Mouse (Mus musculus) urinary bladder, postnatal 10 days (tissue): Measurements from ENCODE around the gene Gsc2.

Experiments used
- DNase-seq: peaks from one replicate; pipeline ENCODE4 v3.0.0; 2022; ENCODE audit warnings: low spot score

The Gsc2 gene

DNA sequence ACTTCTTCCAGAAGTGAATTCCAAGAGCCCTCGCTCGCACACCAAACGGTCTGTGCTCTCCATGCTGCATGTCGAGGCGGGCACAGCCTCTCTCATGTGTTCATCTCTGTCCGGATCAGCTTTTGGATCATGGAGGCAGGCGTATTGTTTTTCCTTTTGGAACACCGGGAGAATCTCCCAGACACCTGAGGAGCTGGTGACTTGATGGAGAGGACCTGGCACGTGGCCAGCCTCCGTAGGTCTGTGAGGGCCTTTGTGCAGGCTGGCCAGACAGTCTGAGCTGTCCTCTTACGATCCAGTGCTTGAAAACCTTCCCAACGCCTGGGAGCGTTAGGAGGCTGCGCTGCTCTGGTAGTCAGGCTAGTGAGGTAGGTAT is 7.3 kb upstream of the Gsc2 start:
- no peak for DNase-seq

DNA sequence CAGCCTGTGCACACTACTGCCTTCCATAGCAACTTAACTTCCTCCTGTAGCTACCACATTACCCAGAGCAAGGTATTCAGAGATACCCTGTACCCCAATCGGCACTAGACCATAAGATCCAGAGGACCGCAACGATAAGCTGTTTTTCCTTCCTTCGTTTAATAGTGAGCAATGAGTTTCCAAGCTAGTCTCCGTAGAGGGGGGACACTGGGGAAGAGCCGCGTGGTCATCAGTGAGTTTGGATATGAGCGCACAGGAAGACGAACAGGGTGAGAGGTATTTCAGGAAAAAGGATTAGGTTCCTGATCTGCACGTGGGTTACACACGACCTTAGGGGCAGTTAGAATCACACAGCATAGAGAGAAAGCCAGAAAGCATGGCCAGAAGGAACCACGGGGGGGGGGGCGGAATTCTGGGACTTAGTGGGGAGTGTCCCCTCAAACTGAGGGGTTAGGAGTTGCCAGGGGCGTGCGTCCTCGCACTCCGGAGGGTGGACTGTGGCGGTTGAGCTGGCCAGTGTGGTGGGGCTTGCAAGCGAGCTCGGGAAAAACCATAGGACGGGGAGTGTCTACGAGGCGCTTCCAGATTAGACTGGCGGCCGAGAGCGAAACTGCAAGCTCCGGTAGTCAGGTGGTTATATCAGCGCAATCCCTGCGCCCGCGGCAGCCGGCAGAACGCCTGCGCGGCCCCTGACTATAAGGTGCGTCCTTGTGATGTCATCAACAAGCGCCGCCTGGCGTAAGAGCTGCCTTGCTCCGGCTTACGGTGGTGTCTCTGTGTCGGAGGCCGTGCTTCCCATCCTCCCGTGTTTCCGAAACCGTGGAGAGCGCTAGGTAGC is 6.7 kb upstream of the Gsc2 start:
- DNase-seq = peak; percentile 84

DNA sequence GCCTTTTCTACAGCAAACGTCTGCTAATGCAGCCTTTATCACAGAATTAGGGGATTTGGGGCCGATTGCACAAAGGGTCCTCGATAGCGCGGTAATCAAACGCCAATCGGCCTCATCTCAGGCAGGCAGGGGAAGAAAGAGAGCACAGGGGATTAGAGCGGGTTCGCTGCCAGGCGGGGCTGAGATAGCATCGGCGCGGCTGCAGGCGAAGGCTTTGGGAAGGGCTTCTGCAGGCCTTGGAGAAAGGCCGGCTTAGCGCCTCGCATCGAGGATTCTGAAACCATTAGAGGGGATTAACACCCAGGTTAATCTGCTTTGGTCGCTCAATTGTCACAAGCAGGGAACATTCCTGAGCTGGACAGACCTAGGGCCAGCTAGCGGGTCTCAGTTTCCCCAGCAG is 5.7 kb upstream of the Gsc2 start:
- no peak for DNase-seq

DNA sequence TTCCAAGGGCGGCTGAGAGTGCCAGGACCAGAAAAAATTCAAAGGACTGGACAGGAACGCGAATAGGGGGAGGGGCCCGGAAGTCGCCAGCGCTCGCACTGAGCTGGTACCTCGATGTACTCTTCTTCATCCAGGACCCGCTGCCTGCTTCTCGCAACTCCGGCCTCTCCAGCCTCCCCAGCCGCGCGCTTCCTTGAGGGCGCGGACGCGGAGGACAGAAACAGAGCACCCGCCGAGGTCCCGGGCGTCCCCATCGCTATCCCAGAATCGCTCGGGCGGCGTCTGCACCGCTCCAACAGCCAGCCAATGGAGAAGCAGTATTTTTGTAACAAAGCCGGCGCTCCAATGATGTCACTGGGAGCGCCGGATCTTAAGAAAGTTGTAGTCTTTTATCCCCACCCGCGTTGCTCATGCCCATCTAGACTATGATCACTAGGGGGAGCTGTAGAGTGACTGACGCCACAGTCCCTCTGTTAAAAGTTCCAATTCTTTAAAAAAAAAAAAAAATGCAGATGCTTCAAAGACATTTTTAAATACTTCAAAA is 3.7 kb downstream of the Gsc2 start, which contains the start of gene Ess2:
Gene Ess2 (minus strand): TSS at position 297 of the 544 bp plus-strand sequence.
- DNase-seq = peak; percentile 57

DNA sequence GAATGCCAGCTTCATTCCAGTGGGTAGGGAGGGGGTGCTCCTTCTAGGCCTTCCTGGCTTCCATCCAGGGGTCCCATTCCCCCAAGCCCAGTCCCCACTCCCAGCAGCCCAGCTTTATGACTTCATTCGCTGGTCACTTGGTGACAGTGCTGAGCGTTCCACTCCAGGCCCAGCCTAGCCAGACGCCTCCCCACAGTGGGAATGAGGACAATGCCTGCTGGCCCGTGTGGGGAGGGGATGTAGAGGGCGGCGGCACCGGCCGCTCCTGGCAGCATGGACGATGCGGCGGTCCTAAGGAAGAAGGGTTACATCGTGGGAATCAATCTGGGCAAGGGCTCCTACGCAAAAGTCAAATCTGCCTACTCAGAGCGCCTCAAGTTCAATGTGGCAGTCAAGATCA is 16.4 kb downstream of the Gsc2 start, which contains the start of the genes Dgcr2 and Tssk2:
Gene Dgcr2 (minus strand): TSS at position 101 of the 400 bp plus-strand sequence.
Gene Tssk2 (plus strand): TSS at position 176 of the 400 bp plus-strand sequence.
- DNase-seq = no peak

DNA sequence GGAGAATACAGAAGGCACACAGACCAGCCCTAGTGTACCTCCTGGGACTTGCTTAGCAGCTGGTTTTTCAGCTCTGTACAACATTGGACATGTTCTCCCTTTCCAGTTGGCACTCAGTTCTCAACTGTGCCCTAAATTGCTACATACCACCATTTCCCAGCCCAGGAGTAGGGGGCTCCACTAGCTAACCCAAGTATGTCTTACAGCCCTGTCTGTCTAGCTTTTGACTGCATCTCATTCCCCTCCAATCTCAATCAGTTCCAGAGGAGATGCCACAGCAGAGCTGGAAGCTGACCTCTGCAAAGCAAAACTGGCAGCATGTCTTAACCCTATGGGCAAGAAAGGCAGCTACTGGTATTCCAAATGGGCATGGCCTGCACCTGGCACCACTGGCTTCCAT is 18.8 kb downstream of the Gsc2 start:
- DNase-seq = no peak

DNA sequence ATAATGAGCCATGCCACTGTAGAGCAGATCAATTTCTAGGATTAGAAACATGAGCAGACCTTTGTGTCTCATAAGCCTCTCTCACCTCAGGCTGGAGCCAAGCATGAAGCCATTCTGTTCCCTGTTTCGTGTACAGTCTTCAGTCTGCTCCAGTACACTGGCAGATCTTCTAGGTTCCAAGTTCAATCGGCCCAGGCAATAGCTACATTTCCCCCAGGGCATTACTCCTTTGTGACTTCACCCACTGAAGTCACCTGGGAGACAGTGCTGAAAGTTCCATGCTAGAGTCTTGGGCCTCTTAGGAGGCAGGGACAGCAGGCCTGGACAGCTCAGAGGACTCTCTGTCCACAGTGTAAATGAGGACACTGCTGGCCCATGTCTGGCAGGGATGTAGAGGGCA is 20.9 kb downstream of the Gsc2 start, which contains the start of gene Tssk1:
Gene Tssk1 (plus strand): TSS at position 301 of the 400 bp plus-strand sequence.
- no peak for DNase-seq

DNA sequence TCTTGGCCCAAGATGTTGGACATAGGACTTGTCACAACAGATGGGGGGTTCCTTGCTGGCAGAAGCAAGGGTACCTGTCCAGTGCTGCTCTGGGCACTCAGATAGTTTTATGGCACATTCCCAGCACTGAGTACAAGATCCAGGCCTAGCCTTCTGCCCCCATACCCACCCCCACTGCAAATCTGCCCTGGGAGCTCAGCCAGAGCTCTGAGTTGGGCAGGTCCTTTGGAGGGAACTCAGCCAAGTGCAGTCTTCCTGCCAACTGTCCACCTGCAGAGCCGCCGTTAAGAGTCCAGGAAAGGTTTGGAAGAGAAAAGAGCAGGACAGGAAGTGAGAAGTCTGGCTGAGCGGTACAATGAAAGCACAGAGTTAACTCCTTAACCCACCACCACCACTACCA is 22.3 kb downstream of the Gsc2 start:
- DNase-seq = no peak

DNA sequence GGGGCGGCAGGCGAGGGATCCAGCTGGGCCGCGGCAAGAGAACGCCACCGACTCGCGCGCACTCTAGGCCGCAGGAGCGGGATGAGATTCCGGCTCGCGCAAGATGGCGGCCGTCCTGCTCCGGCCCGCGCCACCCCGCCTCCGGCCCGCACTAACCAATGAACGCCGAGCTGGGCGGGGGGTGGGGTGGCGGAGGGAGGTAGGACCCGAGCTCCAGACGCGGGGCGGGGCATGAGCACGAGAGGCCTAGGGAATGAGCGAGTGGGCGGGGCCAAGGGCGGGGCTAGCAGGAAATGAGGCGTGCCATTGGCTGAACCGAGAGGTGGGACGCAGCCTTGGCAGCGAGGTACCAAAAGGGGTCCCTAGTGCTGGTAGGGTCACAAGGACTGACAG is 23.3 kb downstream of the Gsc2 start, which contains the start of gene Gm20518:
Gene Gm20518 (minus strand): TSS at position 105 of the 393 bp plus-strand sequence.
- DNase-seq = peak; percentile 93

DNA sequence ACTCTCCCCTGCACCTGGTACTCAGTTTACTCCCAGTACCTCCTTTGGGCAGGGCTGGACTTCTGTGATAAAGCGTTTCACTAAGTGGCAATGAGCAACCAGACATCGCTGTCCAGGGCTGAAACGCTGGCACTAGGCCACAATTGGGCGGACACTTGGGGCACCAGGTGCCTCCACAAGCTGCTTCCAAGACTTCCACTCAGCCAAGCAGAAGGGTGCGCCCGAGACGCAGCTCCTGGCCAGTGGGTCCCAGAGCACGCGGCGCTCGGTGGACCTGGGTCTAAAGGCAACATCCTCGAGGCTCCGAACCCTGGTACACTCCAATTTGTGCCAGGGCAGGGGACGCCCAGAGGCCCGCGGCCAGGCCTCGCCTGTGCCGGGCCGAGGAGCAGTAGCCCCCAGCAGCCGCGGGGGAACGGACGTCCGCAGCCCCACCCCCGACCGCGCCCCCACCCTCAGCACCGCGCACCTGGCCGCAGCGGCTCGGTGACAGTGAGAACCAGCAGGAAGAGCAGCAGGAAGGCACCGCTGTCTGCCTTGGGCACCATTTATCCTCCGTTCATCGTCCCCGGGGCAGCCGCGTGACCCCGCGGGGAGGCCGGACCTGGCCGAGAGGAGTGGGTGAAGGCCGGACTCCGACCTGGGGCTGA is 23.8 kb downstream of the Gsc2 start:
- no peak for DNase-seq

DNA sequence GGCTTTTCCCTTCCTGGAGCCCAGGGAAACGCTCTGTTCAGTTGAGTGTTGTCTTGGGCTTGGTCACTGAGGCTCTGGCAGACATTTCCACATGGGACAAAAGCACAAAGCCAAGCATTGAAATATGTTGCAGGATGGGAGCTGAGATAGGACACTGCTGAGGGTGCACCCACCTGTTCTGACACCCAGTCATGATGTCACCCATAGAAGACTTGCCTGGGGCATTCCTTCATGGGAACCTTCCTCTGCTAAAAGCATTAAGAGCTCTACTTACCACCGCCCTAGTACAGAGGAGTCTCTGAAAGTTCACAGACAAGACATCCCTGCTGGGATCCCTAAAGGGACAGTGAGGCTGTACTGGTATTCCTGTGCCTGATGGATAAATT is 24.5 kb downstream of the Gsc2 start:
- DNase-seq = no peak

DNA sequence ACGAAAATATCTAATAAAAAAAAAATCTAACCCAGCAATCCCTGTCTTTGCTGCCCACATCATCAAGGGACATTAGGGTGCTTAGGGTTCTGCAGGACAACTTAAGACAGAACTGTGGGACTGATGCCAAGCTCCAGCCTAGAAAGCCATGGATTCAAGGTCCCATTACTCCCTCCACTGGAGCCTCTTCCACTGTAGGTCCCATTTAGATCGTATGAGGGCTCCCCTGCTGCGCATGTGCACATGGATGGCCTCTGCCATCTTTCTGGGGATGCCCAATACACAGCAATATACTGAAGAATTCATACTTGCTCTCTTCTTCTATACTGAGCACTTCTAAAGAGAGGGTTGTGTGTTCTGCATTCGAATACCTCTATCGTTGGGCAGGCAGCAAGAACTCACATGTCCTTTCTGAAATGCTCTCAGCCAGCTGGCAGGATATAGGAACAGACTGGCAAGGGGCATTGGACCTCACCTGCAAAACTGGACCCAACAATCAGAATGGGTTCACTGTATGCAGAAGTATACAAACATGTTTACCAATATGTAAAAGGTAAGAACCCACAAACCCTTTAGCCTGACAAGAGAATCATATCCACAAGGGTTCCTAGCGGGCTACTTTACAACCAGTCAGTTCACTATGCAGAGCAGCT is 25.0 kb downstream of the Gsc2 start:
- no peak for DNase-seq

DNA sequence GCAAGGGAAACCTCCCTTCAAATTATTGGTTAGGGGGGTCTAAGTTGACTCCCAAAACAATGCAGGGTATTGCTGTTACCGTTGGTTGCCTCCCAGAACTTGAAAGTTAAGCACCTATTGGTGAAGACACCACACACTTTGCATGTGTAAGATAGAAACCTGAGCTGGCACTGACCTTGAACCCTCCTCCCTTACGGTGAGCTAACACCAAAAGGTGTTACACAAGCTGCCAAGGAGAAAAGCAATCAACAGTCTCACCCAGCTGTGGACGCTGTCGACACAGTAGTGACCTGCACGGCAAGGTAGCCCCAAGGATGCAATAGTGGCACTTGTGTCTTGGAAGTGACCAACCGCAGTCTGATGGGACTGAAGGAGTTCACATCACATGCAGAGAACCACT is 30.7 kb downstream of the Gsc2 start:
- DNase-seq = no peak

DNA sequence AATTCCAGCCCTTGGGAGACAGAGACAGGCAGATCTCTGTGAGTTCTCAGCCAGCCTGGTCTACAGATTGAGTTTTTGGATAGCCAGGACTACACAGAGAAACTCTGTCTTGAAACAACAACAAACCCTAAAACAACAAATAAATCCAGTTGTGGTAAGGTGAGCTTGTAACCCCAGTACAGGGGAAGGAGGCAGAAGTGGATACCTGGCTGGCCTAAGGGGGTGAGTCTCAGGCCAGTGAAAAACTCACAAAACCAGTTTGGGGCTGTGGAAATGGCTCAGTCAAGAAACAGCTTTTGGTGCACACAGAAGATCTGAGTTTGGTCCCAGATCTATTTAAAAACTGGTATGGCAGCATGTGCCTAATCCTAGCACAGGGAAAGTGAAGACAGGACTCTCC is 32.7 kb downstream of the Gsc2 start:
- no peak for DNase-seq

DNA sequence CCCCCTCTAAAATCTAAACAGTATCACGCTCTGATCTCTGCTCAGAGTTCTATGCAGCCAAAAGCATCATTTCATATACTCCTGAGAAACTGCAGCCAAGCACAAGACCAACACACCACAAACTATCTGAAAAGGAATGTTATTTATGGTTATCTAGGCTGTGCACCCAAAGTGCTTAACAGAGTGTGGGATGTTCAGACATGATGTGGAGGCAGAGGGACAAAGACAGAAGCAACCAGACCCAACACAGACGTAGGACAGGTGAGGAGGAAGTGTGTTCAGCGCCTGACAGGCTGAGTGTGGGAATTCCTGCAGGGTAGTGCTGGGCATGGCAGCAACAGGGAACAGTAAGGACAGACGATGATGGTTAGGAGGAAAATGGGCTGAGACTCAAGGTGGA is 35.3 kb downstream of the Gsc2 start:
- no peak for DNase-seq

DNA sequence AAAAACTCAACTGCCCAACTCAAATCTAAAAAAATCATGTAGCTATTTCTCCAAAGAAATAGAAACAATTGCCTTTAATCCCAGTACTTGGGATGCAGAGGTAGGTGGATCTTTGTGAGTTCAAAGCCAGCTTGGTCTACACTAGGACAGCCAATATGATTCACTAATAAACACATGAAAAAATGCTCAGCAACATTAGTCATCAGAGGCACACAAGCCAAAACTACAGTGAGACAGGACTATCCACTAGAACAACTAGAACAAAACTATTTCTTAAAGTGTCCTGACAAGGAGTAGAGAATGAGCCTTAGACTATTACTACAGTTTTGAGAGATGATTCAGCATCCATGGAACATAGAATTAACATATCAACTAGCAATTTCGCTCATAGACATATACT is 38.8 kb downstream of the Gsc2 start:
- DNase-seq = no peak

DNA sequence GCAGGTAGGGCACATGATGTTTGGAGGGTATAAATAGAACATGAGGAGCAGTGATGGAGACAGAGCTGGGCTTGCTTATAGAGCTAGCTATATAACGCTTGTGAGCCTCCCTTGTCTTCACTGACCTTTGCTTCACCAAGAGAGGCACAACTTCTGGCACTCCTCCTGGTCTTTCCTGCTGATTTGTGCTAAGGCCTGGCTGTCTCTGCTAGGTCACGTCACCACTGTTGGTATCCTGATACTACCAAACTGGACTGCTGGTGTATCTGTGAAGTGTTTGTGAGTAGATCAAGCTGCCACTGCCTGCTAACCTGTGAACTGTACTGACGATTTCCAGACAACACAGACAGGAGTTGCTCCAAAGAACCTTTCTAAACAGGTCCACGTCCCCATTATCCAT is 39.7 kb downstream of the Gsc2 start:
- no peak for DNase-seq

DNA sequence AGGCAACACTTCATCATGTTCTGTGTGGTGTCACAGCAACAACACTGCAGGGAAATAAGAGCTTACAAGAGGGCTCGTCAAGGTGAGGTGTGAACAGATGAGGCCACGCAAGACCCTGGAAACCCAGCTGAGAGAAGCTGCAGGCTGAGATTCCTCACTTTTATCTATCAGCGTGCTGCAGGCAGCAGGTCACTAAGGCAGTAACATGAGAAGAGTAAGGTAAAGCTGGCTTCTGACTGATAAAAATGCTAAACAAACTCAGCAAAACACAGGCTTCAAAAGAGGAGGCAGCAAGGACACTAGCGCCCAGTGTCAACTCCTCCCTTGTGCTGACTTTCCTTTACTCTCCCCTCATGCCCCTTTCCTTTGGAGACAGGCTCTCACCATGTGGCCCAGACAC is 41.9 kb downstream of the Gsc2 start:
- DNase-seq = no peak

DNA sequence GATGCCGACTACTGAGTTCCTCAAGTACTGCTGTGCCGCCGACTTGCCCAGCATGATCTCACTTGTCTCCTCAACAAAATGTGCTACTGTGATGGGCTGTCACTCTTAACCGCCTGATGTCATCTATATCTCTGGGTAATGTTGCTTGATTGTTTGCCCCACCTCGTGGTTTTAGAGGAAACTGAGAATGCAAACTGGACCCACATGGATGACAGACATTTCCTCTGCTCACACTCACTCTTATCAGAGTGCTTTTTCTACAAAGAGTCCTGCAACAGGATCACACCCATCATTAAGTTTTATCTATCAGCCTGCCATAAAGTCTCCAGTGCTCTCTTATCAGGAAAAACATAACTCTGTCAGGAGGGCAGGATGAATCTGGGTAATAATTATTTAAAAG is 43.6 kb downstream of the Gsc2 start:
- DNase-seq = no peak

DNA sequence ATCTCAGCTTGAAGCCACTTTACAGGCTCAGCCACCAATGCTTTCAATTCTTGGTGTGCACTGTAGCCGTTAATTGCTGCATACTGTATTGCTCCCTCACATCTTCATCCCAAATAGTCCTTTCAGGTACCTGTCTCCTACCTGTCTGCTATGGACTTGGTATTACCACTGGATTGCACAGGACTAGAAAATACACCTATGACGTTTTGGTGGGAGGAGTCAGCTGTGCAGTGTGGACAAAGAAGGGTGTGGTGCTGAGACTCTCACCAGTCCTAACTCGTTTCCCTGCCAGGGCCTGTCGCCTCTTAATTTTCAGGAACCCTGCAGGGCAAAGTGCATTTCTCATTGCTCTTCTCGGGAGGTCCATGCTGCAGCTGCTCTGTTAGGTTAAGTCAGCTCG is 49.1 kb downstream of the Gsc2 start:
- no peak for DNase-seq

DNA sequence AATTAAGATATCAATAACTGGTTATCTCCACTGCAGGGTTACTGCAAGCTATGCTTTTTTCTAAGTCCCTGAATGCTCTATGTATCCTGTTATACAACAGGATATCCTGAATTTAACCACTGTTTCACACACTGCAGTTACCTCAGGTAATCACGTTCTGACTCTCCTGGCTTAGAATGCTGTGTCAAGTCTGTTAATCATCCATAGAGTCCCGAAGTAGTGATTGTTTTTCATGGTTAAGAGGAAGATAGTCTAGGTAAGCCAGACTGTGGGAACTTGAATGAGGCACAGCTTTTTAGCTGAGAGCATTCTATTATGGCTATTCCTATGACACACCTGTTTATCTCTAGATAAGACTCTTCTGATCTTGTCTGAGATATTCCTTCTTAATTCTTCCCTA is 49.6 kb downstream of the Gsc2 start:
- DNase-seq = no peak
